Mouse (Mus musculus) liver, postnatal 0 days (tissue): ENCODE results near the gene Siglecf. TPM values are rescaled to one million over a fixed set of nuclear protein-coding genes. Genes with fewer than 3 reads are reported as not detected.
A peak's percentile ranks its signal among the peaks of the same experiment; 100 is the strongest.

ENCODE experiments used
- ATAC-seq: fragments of 200-750 bp; cut with Nextera tagmentation; 2 replicates; pipeline ENCODE4 v1.8.0; 2017; ENCODE audit warnings: mild to moderate bottlenecking, moderate library complexity
- DNase-seq: peaks from one replicate; pipeline ENCODE4 v3.0.0-alpha.2; 2016
- H3K27ac ChIP-seq: fragments of 300-500 bp; sonication (generic); 2 replicates; pipeline ENCODE4 v1.5.1; 2014; ENCODE audit warnings: antibody characterized with exemption, moderate library complexity, mild to moderate bottlenecking, low read depth
- H3K27me3 ChIP-seq: fragments of 300-500 bp; sonication (generic); 2 replicates; pipeline ENCODE4 v1.6.1; 2014; ENCODE audit warnings: low read length, control low read depth, mixed read lengths; ENCODE audit not compliant: insufficient read depth
- H3K36me3 ChIP-seq: fragments of 300-500 bp; sonication (generic); replicated peaks from 2 replicates; pipeline ENCODE4 v1.6.1; 2014; ENCODE audit warnings: mild to moderate bottlenecking, control low read depth, low read length, moderate library complexity, mixed read lengths; ENCODE audit not compliant: insufficient read depth
- H3K4me1 ChIP-seq: fragments of 300-500 bp; sonication (generic); 2 replicates; pipeline ENCODE4 v1.6.1; 2014; ENCODE audit warnings: antibody characterized with exemption, mild to moderate bottlenecking, control low read depth; ENCODE audit not compliant: insufficient read depth
- H3K4me2 ChIP-seq: fragments of 300-500 bp; sonication (generic); 2 replicates; pipeline ENCODE4 v1.6.1; 2014; ENCODE audit warnings: low read depth, mild to moderate bottlenecking, low read length, moderate library complexity, mixed read lengths
- H3K4me3 ChIP-seq: fragments of 300-500 bp; sonication (generic); 2 replicates; pipeline ENCODE4 v1.5.1; 2014; ENCODE audit warnings: low read depth, low read length
- H3K9ac ChIP-seq: fragments of 300-500 bp; sonication (generic); replicated peaks from 2 replicates; pipeline ENCODE4 v1.6.1; 2014; ENCODE audit warnings: mild to moderate bottlenecking, moderate library complexity
- H3K9me3 ChIP-seq: fragments of 300-500 bp; sonication (generic); 2 replicates; pipeline ENCODE4 v1.6.1; 2016; ENCODE audit warnings: mild to moderate bottlenecking, control low read depth, low read length, mixed read lengths
- CTCF ChIP-seq: sonication (generic); IDR thresholded peaks from 2 replicates; pipeline ENCODE4 v1.5.1; 2016; ENCODE audit warnings: antibody characterized with exemption, low read depth
- EP300 ChIP-seq: IDR thresholded peaks from 2 replicates; pipeline ENCODE4 v1.6.1; 2016; ENCODE audit warnings: antibody characterized with exemption, low read depth, mild to moderate bottlenecking
- WGBS: fragments of 180-500 bp; shearing (Covaris S2); extraction: QIAGEN DNeasy Blood & Tissue Kit; methylation state at CpG from one replicate; pipeline ENCODE4 v1.1.7; 2014; ENCODE audit not compliant: insufficient replicate concordance; 5-methylcytosine and 5-hydroxymethylcytosine counted together
- polyA plus RNA-seq: library from polyadenylated mRNA; unstranded; fragments of >200 nt; fragmentation: Nextera tagmentation; extraction: Ambion mirVana; gene quantifications from 2 replicates; pipeline ENCODE4 v1.2.1, GENCODE M21; 2015

Siglecf gene
- polyA plus RNA-seq, 1 experiment from 2014 or later = 0.96 TPM

DNA sequence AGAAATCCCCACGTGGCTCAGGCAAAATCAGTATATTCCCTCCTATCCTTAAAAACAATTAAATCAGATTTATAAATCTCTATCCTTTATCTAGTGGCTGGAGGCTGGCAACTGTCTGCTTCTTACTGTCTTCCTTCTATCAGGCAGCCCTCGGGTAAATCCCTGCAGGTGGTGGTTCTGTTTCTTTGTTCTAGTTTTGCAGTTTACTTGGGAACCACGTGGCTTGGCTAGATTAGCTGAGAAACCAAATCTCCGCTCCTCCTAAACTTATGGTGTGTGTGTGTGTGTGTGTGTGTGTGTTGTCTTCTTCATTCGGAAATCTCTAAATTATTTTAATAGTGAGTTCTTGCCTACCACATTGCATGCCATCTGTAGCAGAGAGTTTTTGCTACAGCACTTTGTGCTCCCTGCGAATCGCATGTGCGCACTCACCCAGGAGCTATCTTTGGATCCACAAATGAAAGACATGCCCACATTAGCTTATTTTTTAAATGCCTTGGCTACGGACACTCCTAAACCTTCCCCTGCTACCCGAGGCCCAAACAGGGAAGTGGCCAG lies 24.8 kb upstream of the Siglecf start:
- no peak for DNase-seq
- Histone ChIP-seq H3K27ac (no peak overlapping the region), H3K36me3 (no peaks in the 10 kb centered on the region), H3K4me1 (no peaks in the 10 kb centered on the region), H3K4me3 (no peak overlapping the region), H3K9me3 (no peaks in the 10 kb centered on the region), H3K9ac (no peak overlapping the region), H3K4me2 (no peak overlapping the region), H3K27me3 (no peaks in the 10 kb centered on the region)
- TF ChIP-seq EP300 = no peak
- no peak for TF ChIP-seq CTCF
- WGBS = 58% methylated on average over 10 of the region's 10 CpGs
- ATAC-seq = no peak

DNA sequence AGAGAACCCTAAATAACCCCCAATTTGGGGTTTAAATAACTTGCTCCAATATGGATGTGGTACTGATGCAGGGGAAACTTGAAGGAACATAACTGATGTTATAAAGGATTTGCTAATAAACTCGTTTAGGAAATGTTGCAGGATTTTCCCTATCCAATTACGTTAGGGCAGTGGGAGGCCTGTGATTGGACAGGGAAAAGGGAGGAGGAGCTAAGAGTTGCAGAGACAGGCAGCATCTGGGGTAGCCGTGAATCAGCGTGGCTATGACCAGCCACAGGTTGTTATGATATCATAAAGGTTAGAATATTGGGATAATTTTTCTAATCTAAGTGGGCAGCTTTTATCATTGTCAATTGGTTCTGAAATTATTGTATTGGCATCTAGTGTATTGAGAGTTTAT lies 23.0 kb upstream of the Siglecf start:
- ATAC-seq (no peak), DNase-seq (no peak)
- Histone ChIP-seq H3K36me3 (no peaks in the 10 kb centered on the region), H3K27ac (no peak overlapping the region), H3K4me2 (no peak overlapping the region), H3K4me3 (no peak overlapping the region), H3K9ac (no peak overlapping the region), H3K4me1 (no peaks in the 10 kb centered on the region), H3K9me3 (no peaks in the 10 kb centered on the region), H3K27me3 (no peaks in the 10 kb centered on the region)
- WGBS = 52% methylated on average over 4 of the region's 4 CpGs
- TF ChIP-seq EP300 (no peak), CTCF (no peak)

DNA sequence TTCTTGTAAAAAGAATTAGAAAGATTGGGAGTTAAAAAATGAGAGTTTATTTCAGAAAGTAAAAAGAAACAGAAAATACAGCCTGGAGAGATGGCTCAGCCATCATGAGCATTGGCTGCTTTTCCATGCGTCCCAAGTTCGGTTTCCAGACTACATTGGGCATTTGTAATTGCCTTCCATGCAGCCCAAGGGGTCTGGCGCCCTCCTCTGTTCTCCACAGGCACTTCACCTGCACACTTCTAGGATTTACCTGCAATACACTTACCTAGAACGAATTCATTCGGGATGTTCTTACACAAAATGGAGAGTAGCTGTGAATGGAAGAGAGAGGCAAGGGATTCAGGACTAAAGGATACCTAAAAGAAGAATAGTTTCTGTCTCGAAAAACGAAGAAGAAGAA lies 17.9 kb upstream of the Siglecf start:
- no peaks in the 10 kb centered on the region for H3K27me3 ChIP-seq
- H3K4me2 ChIP-seq = no peak overlapping the region
- H3K36me3 ChIP-seq = no peaks in the 10 kb centered on the region
- H3K4me1 ChIP-seq = no peaks in the 10 kb centered on the region
- H3K4me3 ChIP-seq = no peak overlapping the region
- no peaks in the 10 kb centered on the region for H3K9me3 ChIP-seq
- H3K27ac ChIP-seq = no peak overlapping the region
- WGBS = 28% methylated on average over 7 of the region's 7 CpGs
- peak; percentile 47 for DNase-seq
- no peak overlapping the region for H3K9ac ChIP-seq
- TF ChIP-seq CTCF (peak; percentile 76), EP300 (no peak)
- ATAC-seq = no peak

DNA sequence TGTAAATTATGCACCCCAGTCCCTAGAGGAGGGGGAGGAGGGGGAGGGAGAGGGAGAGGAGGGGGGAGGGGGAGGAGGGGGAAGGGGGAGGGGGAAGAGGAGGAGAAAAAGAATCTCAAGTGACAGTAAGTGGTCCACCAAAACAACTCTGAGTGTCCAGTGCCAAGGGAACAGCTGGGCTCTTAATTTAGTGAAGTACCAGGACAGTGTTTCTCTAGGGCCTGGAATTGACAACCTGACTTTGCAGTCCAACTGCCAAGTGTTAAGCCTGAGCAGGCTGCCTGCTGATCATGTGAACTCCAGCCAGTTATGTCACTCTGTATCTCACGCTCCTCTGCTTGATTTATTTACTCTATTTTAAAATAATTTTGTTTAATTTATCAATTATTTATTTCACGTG lies 17.2 kb upstream of the Siglecf start:
- 55% methylated on average over 2 of the region's 2 CpGs for WGBS
- Histone ChIP-seq H3K4me1 (no peaks in the 10 kb centered on the region), H3K36me3 (no peaks in the 10 kb centered on the region), H3K9me3 (no peaks in the 10 kb centered on the region), H3K9ac (no peak overlapping the region), H3K27me3 (no peaks in the 10 kb centered on the region), H3K27ac (no peak overlapping the region), H3K4me2 (no peak overlapping the region), H3K4me3 (no peak overlapping the region)
- ATAC-seq (no peak), DNase-seq (no peak)
- TF ChIP-seq CTCF = no peak
- TF ChIP-seq EP300 = no peak

DNA sequence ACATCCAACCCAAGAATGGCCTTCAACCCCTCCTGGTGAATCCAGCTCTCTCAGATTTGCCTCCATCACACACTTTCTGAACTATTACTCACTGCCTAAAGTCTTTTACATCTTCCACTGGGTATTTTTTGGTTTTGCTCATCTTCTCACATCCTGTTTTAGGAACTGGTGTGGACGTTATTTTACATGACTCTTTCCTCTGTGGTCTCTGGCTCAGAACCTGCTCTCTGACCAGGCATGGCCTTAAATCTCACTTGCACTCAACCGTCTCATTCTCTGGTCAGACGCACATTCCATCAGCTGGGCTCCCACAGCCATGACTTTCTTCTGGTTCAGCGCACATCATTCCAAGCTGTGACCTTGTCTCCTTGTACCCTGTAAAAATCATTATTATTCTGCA lies 10.4 kb upstream of the Siglecf start:
- Histone ChIP-seq H3K36me3 (no peaks in the 10 kb centered on the region), H3K4me1 (no peaks in the 10 kb centered on the region), H3K4me3 (no peak overlapping the region), H3K9me3 (no peaks in the 10 kb centered on the region), H3K27ac (no peak overlapping the region), H3K4me2 (no peak overlapping the region), H3K27me3 (no peaks in the 10 kb centered on the region), H3K9ac (no peak overlapping the region)
- WGBS = 72% methylated on average over 4 of the region's 4 CpGs
- TF ChIP-seq EP300 (no peak), CTCF (no peak)
- no peak for DNase-seq
- no peak for ATAC-seq

DNA sequence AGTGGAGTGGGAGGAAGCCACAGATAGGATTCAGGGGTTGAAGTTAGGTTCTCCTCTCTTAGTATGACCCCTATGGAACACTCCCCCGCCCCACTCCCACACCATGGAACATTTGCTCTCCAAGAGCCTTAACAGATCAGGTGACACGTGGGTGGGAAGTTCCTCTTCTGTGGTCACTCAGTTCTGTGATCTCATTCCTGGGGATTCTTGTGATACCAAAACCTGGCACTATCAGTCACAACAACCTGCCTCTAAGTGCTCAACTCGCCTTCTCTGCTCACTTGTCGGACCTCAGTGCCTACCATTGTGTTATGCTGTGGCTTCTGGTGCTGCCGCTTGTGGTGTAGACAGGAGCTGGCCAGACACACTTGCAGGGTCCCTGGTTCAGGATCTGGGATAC lies 8.0 kb upstream of the Siglecf start:
- Histone ChIP-seq H3K9ac (no peak overlapping the region), H3K27me3 (no peaks in the 10 kb centered on the region), H3K36me3 (no peaks in the 10 kb centered on the region), H3K4me2 (no peak overlapping the region), H3K9me3 (no peaks in the 10 kb centered on the region), H3K27ac (no peak overlapping the region), H3K4me1 (no peaks in the 10 kb centered on the region), H3K4me3 (no peak overlapping the region)
- ATAC-seq = no peak
- whole genome bisulfite sequencing = 42% methylated on average over 5 of the region's 5 CpGs
- TF ChIP-seq CTCF (no peak), EP300 (no peak)
- DNase-seq = no peak

DNA sequence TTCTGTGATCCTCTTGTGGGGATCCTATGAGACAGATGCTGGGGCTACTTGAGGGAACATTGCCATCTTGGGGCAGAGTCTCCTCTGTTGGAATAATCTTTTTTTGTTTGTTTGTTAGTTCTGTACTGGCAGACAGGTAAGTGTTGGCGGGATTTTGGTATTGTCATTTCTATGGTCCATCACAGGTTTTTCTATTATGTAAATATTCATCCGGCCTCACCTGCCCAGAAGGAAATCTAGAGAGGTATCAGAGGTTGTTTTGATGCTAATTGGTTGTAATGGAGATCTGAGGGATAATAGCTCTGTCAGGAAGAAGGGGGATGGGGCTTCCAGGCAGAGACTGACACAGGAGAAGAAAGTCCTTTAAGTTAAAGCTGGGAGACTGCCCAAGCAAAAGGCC lies 7.1 kb upstream of the Siglecf start:
- no peak overlapping the region for H3K27ac ChIP-seq
- DNase-seq = no peak
- ATAC-seq = no peak
- H3K9ac ChIP-seq = no peak overlapping the region
- no peaks in the 10 kb centered on the region for H3K4me1 ChIP-seq
- TF ChIP-seq CTCF = no peak
- TF ChIP-seq EP300 = no peak
- no peaks in the 10 kb centered on the region for H3K27me3 ChIP-seq
- H3K4me3 ChIP-seq = no peak overlapping the region
- no peaks in the 10 kb centered on the region for H3K9me3 ChIP-seq
- no peaks in the 10 kb centered on the region for H3K36me3 ChIP-seq
- no peak overlapping the region for H3K4me2 ChIP-seq
- WGBS = 75% methylated on average over 2 of the region's 2 CpGs
